Mouse (Mus musculus) CH12.LX (cell line): ENCODE results near the gene H2-M10.6.

ENCODE experiments used
- CHD1 ChIP-seq: IDR thresholded peaks from 2 replicates; pipeline ENCODE4 v1.6.1; 2012; ENCODE audit warnings: low read depth, low read length, improper control_type of control experiment, inconsistent platforms
- CTCF ChIP-seq, 2 experiments: IDR thresholded peaks in 1 of 2; conservative IDR thresholded peaks in 1 of 2; 2 replicates each; pipeline ENCODE4 v1.5.1; 2011 to 2012; ENCODE audit warnings: low read depth in 2 of 2, low read length in 2 of 2, improper control_type of control experiment in 1 of 2, inconsistent platforms in 1 of 2, mild to moderate bottlenecking in 1 of 2, moderate library complexity in 1 of 2
- POLR2A ChIP-seq: IDR thresholded peaks from 2 replicates; pipeline ENCODE4 v1.6.1; 2011; ENCODE audit warnings: low read depth, mild to moderate bottlenecking, improper control_type of control experiment, low read length
- SMC3 ChIP-seq: IDR thresholded peaks from 2 replicates; pipeline ENCODE4 v1.6.1; 2011; ENCODE audit warnings: low read depth, low read length, improper control_type of control experiment
- ZKSCAN1 ChIP-seq: IDR thresholded peaks from 2 replicates; pipeline ENCODE4 v1.6.1; 2012; ENCODE audit warnings: low read depth, inconsistent platforms, low read length, improper control_type of control experiment, borderline replicate concordance

- TF ChIP-seq CHD1 = no peak
- no peak for TF ChIP-seq SMC3
- TF ChIP-seq ZKSCAN1 = no peak
- no peak for TF ChIP-seq CTCF (conservative IDR thresholded peaks at IDR 0.05 in 1 of 2, IDR thresholded peaks at IDR 0.05 in 1 of 2; ENCODE audit: low read depth in 2 of 2, low read length in 2 of 2)
- no peak for TF ChIP-seq POLR2A
Measured at GRCm38 (mm10) chr17:36855484-36855883, 43.5 kb downstream of the H2-M10.6 start.
